Mouse (Mus musculus): ENCODE measurements at regions not wholly inside any gene's neighbourhood (a gene's known extent, or its start where the extent isn't known, plus 50 kb on each side); places are given as distances from the start of the nearest gene placed in this dataset.

DNA sequence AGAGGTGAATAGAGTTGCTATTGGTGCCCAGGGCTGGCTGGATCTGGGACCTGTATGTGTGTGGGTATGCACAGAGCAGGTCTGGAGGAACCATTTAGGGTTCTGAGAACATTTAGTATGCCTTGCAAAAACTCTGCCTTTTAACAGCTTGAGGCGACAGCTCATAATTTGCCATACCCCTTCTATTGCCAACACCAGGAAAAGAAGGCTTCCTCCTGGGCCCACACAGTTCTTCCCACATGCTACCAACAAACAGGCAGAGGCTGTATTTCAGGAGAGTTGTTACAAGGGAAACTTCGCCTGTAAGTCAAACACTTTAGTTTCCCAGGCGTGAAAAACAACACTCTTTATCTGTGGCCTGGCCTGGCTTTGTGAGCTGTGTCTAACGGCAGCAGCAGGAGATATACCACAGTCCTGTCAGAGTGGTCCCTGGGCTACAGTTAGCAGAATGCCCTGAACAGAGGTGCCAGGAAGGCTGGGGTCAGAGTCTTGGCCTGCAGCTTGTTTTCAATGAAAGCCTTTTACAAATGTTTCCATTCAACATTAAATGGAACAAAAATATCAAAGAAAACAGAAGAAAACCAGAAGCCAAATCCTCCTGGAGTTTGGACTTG is 225.4 kb downstream of the Dhx35 start:
- DNase-seq (ENCODE audit: low spot score in 2 of 2) = no peak

DNA sequence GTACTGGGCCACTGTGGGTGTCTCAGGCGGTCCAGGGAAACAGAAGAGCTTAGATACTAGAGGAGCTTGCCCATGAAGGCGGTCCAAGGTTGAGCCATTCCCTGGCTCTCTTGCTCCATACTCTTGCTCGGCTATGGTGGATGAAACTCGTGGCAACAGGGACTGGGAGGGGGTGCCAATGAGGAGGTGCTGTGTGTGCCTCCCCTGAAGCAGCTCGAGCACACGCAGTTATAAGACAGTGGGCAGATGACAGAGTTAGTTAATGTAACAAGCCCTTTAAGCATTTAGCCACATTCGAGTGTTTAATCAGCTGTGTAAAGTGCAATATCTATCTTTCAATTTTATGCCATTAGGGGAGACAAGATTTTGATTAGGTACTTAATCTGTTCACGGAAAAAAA is 237.5 kb downstream of the Dhx35 start:
- DNase-seq (ENCODE audit: low spot score in 2 of 2) = no peak

DNA sequence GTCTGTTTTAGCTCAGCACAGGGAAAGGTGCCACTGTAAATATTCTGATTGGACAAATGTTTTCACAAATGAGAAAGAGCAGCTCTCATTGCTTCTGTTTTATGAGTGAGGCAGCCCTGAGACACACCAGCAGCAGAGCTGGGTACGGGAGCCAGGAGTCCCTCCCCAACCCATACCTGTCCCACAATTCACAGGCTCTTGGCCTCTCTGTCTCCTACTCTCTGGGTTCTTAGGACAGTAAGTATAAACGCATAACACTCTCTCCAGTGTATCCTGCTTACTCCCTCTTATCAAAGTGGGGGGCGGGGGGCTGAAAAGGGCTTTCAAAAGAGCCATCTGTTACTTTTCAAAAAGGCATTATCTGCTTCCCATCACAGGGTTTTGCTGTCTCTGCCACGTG is 245.3 kb downstream of the Dhx35 start:
- no peak for DNase-seq (ENCODE audit: low spot score in 2 of 2)

DNA sequence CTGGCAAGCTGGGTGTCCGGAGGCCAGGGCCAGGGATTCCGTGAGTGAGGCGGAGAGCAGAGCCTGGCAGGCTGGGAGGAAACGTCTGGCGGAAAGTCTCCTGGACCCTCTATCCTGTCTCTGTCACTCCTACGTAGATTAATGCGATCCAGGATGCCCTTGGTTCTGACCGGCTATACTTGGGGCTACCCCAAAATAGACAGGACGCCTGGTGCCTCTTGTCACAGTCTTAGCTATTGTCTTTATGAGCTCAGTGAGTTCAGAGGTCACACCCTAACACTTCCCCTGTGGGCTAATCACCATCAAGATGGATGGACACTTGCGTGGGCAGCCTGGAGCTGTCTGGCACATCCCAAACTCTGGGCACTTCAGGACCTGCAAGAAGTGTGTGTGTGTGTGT is 258.9 kb downstream of the Dhx35 start:
- DNase-seq (ENCODE audit: low spot score in 2 of 2) = no peak

DNA sequence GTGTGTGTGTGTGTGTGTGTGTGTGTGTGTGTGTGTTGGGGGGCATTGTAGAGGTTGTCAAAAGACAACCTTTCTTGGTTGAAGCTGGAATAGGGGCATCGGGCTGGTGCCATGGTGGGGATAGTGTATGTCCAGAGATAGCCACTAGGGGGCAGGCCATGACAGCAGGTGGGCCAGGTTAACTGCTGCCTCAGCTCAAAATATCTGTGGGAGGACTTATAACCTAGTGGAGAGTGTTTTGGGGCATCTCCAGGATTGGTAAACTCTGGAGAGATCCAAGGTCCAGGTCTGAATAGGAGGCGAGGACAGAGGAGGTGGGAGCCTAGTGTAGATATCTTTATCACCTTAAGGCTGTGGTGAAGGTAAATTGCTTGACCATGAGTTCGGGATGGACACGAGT is 259.3 kb downstream of the Dhx35 start:
- DNase-seq (ENCODE audit: low spot score in 2 of 2) = peak in 1 of 2 experiments; percentile 3

DNA sequence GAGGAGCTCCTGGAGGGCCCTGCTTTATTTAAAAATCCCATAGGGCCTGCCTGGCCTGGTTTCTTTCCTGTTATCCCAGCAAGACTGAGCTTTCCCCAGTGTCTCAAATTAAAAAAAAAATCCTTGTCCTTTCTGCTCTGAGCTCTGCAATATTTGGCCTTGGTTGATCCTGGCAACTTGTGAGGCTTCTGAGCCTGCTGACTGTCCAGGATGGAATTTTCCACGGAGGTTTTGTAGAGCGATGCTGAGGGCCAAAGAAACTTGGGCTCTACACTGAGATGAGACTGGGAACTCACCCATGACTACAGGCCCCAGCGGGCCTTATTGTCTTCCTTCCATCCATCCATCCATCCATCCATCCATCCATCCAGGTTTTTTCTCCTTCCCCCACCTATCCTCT is 259.8 kb downstream of the Dhx35 start:
- DNase-seq (ENCODE audit: low spot score in 2 of 2) = no peak

DNA sequence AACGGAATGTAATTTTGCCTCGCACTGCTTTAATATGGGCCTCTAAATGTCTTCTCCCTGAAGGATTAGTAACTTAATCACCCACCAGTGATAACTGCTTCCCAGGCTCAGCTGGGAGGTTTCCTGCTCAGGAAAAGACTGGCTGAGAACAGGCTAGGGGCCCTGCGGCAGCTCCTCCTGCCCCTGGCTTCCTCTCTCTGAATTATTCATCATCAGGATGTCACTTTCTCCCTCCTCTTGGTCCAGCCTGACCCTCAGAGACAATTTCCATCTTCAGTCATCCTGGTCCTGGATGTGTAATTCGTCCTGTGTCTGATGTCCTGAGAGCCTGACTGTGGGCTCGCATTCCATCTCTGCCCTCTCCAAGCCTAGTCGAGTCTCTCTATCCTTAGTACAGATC is 261.2 kb downstream of the Dhx35 start:
- no peak for DNase-seq (ENCODE audit: low spot score in 2 of 2)

DNA sequence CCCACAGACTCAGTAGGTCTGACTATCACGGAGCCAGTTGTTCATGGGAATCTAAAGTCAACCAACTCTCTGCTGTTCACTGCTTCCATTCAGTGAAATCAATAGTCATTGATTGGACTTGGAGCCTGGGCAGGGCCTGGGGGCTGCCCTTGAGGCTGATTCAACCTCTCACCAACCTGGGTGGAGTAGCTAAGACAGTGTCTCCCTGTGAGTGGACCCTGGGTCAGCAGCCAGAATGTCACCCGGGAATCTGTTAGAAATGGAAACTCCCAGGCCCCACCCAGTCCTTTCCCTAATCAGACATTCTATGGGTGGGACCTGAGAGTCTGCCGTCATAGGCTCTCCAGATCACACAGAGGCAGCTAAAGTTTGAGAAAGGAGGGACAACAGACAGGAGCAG is 262.4 kb downstream of the Dhx35 start:
- no peak for DNase-seq (ENCODE audit: low spot score in 2 of 2)

DNA sequence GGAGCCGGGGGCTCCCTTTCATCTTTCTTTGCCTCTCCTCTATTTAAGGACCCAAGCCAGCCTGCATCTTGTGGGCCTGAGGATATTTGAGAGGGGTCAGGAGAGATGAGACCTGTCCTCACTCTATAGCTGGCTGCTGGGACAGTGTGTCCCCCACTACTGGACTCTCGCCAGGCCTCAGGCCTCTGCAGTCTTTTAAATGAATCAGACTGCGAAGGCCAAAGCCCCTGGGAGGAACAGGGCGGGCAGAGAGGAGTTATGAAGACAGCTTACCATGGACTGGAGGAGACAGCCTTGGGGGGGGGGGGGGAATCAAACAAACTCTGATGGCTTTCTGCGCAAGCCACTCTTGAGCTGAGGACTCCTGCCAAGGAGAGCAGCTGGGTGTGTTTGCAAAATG is 262.9 kb downstream of the Dhx35 start:
- no peak for DNase-seq (ENCODE audit: low spot score in 2 of 2)

DNA sequence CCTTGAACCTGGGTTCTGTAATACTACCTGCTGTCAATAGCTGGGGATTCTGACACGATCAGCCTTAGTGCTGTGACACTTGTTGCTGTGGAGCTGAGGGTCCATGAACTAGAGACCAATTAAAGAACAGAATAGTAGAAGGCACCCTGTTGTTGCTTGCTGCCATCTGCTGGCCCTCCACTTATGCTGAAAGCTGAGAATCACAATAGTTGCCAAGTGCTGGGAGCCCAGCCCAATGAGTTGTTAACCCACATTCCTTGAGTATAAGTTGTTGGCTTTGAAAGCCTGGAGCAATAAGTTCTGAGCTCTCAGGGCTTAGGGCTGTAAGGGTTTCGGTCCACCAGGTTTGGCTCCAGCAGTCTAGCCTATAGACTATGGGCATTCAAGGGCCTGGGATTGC is 267.7 kb downstream of the Dhx35 start:
- no peak for DNase-seq (ENCODE audit: low spot score in 2 of 2)

DNA sequence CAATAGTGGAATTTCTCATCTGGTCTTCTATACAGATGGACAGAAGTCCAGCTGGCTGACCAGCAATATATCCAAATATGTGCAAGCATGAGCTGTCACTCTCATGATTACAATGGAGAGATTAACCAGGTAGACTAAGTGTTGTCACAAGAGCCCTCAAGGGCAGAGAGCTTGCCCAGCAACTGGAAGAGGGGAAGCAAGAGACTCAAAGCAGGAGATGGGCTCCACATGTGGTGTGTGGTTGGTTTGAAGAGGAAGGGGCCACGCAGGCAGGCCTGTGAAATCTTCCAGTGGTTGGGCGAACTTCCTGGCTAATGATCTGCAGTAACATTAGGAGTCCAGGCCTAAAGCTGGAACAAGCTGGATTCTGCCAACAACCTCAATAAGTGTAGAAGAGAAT is 268.1 kb downstream of the Dhx35 start:
- DNase-seq (ENCODE audit: low spot score in 2 of 2) = no peak

DNA sequence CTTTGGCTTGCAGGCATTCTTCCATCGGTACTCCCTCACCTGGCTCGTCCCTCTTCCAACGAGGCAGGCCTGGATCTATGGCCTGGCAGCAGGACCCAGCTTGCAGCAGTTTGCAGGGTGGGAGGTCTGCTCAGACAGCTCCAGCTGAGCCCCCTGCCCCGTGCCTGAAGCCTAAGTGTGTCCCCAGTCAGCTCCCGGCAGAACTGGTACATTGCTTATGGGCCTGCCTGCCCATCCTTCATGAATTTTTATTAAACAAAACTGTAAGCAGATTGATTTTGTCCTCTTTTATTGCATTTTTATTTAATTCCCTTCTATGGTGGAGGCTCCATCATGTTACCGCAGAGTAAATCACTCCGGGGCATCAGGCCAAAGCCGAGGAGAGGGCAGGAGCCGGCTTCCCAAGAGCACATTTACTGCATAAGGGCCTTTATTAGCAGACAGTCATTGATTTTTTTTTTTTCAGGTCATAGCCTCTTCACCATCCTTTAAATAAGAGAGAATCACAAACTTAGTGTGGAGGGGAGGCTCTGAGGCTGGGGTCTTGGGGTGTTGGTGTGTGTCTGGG is 269.9 kb downstream of the Dhx35 start:
- DNase-seq (ENCODE audit: low spot score in 2 of 2) = no peak

DNA sequence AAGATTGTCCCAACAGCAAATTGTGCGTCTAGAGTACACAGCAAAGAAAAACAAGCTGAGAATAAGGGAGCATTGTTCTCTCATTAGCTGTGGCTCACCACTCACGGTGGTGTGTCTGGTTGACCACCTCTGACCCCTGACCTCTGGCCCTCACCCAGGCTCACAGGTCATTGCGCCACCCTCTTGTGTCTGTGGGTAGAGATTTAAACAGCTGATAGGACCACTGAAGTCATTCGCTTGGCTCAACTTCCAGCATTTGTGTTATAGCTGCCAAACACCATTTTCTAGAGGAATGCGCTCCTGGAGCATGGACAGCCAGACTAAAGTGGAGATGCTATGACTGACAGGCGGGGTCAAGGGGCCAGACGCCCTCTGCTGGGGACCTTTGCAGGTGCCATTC is 272.9 kb downstream of the Dhx35 start:
- DNase-seq (ENCODE audit: low spot score in 2 of 2) = no peak

DNA sequence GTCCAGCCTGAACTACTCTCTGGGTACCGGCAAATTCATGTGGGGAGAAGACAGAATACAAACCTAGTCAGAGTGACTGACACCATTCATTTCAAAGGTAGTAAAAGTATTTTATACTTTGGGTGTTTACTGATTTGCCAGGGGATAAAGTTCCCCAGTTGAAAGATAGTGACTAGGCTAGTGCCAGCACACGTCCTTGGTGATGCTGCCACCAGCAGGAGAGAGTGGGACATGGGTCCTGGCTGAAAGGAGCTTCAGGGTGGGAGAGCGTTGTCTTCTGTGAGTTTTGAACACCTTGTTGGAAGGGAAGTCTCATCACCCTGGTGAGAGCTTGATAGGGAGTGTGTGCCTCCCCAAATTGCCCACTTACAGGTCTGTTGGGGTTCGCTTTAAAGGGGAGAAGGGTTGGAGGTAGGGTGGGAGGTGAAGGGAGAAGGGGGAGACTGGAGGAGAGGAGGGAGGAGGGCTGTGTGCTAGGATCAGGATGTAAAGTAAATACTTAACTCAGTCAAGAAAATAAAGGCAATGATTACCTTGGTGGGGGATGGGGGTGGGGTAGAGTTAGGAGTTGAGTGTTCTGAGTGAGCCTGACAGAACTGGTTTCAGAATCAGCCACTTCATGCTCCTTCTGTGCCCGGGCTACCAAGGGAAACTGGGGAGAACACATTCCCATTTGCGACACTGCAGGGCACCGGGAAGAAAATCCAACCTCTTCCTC is 273.9 kb downstream of the Dhx35 start:
- no peak for DNase-seq (ENCODE audit: low spot score in 2 of 2)

DNA sequence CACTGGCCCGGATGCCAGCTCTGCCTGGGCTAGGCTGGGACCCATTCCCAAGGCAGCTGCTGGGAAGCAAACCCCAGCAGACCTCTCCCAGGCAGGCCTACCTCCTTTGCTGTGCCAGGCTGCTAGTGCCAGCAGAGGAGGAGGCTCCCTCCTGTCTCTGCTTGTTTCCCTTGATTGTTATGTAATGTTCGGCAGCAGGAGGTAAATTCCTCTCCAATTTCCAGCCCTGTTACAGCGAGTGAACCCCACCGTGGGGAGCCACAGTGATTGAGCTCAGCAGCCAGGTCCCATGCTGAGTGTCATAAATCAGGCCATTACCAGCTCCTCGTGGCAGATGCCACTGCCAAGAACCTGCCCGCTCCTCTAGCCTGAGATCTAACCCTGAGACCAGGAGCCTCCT is 274.6 kb downstream of the Dhx35 start:
- no peak for DNase-seq (ENCODE audit: low spot score in 2 of 2)

DNA sequence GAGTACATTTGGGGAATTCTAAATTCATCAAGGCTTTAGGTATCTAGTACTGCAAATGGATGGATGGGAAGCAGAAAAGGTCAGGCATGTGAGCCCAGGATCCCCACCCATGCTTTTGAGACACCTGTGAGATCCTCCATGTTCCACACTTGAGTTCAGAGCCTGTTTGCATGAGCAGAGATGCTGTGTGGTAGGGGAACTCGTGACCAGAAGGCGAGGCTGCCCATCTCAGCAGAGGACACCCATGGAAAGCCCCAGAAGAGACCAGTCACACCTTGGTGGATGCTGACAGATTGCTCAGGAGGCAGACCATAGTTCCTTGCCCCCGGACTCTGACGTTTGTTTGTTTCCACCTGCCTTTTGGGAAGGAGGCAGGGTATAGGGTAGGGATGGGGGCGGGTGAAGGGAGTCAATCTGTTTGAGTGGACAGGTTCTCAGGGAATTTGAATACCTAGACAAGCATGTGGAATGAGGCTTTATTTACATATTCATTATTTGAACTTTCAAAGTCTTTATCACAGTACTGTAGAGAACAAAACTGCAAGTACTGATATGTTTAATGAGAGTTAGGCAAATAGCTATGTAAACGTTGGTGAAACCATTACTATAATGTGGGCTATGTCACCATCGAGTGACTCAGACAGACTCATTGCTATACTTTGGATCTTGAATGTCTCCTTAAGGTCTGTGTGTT is 278.5 kb downstream of the Dhx35 start:
- no peak for DNase-seq (ENCODE audit: low spot score in 2 of 2)

DNA sequence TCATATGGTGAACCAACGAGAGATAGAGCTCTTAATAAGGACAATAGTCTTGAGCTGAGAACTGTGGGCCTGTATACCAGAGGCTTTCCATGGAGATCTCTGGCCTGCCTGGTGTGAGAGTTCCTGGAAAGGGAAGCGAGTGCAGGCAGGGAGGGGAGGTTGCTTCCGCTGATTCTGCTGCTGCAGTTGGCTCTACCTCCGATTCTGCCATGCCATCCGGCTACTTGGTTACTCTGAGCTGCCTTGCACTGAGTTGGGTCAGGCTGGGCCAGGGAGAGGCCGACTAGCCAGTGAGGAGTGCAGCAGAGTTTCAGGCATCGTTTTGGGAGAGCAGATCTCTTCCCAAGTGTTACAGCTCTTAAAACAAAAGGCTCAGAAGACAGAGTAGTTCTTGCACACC is 285.2 kb downstream of the Dhx35 start:
- no peak for DNase-seq (ENCODE audit: low spot score in 2 of 2)

DNA sequence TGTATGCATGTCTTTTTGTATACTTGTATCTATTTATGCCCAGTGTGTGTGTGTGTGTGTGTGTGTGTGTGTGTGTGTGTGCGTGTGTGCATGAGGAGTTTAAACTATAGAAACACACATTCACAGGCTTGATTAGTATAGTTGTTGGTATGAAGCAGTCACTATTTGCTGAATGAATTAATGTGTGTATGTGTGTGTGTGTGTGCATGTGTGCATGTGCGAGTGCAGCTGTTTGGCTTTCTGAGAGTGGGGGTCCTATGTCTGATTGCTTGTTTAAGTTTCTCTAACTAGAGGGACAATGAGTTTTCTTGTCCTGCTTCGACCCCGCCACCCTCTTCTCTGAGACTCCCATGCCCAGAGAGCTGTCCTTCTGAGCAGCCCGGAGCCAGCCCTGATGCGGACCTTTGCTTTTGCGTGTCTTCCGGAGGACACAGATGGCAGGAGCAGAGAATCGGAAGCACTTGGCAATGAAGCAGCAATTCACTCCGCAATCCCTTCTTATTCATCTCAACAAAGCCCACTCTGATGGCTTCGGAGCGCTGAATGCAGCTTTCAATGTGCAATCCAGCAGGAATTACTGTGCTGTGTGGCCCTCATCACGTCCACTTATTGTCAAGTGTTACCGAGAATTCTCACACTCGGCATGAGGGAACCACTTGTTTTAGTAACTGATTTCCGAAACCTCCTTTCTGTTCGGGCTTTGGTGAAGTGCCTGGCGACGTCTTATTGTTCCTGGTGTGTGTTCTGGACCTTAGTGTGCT is 286.4 kb downstream of the Dhx35 start:
- DNase-seq (ENCODE audit: low spot score in 2 of 2) = no peak

DNA sequence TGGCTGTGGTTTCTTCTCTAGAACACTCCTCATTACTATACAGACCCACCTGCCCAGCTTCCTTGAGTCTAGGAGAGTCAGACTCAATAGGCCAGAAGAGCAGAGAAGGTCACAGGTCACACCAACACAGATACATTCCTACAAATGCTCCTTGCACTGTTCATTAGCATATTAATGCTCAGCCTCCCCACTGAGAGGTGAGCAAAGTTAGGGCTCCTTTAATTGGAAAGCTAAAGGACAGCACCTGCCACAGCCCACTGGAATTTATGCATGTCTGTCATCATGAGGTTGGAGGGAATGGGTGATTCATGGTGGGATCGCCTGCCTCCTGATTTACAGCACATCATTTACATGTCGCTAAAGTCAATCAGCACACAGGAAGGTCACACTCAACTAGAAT is 292.2 kb downstream of the Dhx35 start:
- DNase-seq (ENCODE audit: low spot score in 2 of 2) = no peak

DNA sequence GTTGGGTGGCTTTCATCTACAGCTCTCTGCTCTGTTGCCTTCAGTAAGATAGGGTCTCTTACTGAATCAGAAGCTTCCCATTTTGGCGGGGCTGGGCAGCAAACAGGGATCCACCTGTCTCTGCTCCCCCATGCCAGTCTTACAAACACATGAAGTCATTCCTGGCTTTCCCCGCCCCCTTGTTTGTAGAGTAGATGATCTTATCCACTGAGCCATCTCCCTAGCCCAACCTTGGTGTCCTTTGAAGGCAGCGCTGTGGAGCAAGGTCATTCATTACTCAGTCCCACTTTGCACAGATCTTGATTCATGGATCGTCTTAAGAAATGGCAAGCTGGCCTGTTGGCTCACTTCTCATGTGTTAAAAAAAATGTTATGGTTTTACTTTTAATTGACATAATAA is 293.6 kb downstream of the Dhx35 start:
- no peak for DNase-seq (ENCODE audit: low spot score in 2 of 2)

DNA sequence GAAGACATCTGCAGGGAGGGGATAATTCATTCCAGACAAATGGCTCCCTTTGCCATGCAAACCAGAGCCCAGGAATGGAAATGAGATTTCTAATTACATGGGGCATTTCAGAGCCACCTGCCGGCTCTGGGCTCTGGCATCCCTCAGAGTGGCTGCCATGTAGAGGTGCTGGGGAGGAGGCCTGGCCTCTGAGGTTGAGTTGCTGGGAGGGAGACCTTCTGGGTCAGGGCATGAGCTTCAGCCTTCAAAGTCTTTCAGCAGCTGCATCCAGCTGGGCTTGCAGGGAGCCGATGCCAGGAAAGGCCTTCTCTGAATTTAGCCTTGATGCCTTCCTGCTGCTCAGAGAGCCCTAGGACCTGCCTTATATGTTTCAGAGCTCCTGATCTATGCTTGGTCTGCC is 302.1 kb downstream of the Dhx35 start:
- DNase-seq (ENCODE audit: low spot score in 2 of 2) = no peak

DNA sequence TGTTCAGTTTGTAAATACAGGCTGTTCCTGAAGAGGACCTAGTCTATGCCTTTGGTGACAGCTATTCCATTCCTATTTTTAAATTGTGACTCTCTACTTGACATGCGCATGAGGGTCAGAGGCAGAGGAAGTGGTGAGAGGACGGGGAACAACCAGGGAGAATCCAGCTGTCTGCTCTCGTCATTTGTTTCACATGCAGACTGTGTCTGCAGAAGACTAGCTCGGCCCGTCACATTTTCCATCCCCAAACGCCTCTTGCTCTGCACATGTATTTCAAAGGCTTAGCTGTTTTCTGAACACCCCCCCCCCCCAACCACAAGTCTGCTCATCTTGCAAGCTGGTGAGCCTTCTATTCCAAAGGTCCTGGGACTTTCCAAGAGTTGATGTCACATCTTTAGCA is 339.4 kb downstream of the Dhx35 start:
- no peak for DNase-seq (ENCODE audit: low spot score in 2 of 2)
